Mouse (Mus musculus): ENCODE measurements at regions not wholly inside any gene's neighbourhood (a gene's known extent, or its start where the extent isn't known, plus 50 kb on each side); places are given as distances from the start of the nearest gene placed in this dataset.
A peak's percentile ranks its signal among the peaks of the same experiment; 100 is the strongest.

DNA sequence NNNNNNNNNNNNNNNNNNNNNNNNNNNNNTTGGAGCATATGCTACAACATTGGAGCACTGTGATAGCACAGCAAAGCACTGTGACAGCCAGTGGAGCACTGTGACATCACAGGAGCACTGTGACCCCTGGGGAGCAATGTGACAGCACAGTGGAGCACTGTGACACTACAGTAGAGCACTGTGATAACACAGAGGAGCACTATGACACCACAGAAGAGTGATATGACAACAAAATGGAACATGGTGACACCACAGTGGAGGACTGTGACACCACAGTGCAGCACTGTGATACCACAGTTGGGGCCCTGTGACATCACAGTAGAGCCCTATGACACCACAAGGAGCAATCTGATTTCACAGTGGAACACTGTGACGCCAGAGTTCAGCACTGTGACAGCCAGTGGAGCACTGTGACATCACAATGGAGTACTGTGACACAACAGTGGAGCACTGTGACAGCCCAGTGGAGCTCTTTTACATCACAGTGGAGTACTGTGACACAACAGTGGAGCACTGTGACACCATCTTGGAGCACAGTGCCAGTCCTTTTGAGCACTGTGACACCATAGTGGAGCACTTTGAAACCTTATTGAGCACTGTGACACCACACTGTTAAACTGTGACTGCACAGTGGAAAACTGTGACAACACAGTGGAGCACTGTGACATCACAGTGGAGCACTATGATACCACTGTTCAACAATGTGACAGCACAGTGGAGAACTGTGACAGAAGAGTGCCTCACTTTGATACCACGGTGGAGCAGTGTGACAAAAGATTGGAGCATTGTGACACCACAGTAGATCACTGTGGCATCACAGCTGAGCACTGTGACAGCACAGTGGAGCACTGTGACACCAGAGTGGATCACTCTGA, 116.9 kb upstream of the Vmn1r2 start:
- peaks cover 7% of the 10 kb centered on the region for H3K36me3 ChIP-seq (ENCODE audit: control insufficient read depth, insufficient read depth, low read length)
- no peak overlapping the region for H3K27ac ChIP-seq (replicated peaks; ENCODE audit: low read depth, low read length)
- WGBS = 59% methylated on average over 2 of the region's 2 CpGs
- no peak overlapping the region for H3K9ac ChIP-seq (ENCODE audit: low read length)
- no peak for DNase-seq (ENCODE audit: low spot score)
- ATAC-seq (ENCODE audit: insufficient number of reproducible peaks, low FRiP score, low TSS enrichment, low read depth) = peak; percentile 71; the same call in 1 of the 2 replicates
- no peak overlapping the region for H3K4me3 ChIP-seq (ENCODE audit: low read depth, low read length)
- H3K4me2 ChIP-seq (ENCODE audit: low read depth, severe bottlenecking) = no peak overlapping the region
- no peaks in the 10 kb centered on the region for H3K4me1 ChIP-seq (ENCODE audit: control insufficient read depth, insufficient read depth, low read length)
- H3K9me3 ChIP-seq (ENCODE audit: control insufficient read depth, low read length) = peaks cover 54% of the 10 kb centered on the region
- no peaks in the 10 kb centered on the region for H3K27me3 ChIP-seq (ENCODE audit: control insufficient read depth, insufficient read depth, low read length)

DNA sequence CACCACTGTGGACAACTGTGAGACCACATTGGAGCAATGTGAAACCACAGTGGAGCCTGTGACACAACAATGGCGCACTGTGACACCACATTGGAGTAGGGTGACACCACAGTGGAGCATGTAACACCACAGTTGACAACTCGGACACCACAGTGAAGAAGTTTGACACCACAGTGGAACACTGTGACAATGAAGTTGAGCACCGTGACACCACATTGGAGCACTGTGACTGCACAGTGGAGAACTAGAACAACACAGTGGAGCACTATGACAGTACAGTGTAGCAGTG, 116.3 kb upstream of the Vmn1r2 start:
- peaks cover 60% of the 10 kb centered on the region for H3K9me3 ChIP-seq (ENCODE audit: control insufficient read depth, low read length)
- no peak for DNase-seq (ENCODE audit: low spot score)
- H3K9ac ChIP-seq (ENCODE audit: low read length) = no peak overlapping the region
- no peak overlapping the region for H3K4me2 ChIP-seq (ENCODE audit: low read depth, severe bottlenecking)
- H3K27ac ChIP-seq (replicated peaks; ENCODE audit: low read depth, low read length) = no peak overlapping the region
- no peaks in the 10 kb centered on the region for H3K4me1 ChIP-seq (ENCODE audit: control insufficient read depth, insufficient read depth, low read length)
- H3K4me3 ChIP-seq (ENCODE audit: low read depth, low read length) = no peak overlapping the region
- no peak for ATAC-seq (ENCODE audit: insufficient number of reproducible peaks, low FRiP score, low TSS enrichment, low read depth)
- WGBS = 84% methylated on average over 3 of the region's 3 CpGs
- peaks cover 7% of the 10 kb centered on the region for H3K36me3 ChIP-seq (ENCODE audit: control insufficient read depth, insufficient read depth, low read length)
- no peaks in the 10 kb centered on the region for H3K27me3 ChIP-seq (ENCODE audit: control insufficient read depth, insufficient read depth, low read length)

- ATAC-seq (ENCODE audit: insufficient number of reproducible peaks, low FRiP score, low TSS enrichment, low read depth) = 0 out of 2 replicates have a peak, but pooled peaks have one; percentile 15
These were observed 115.9 kb upstream of the Vmn1r2 start for GRCm38 (mm10) chr4:3051212-3051611.

DNA sequence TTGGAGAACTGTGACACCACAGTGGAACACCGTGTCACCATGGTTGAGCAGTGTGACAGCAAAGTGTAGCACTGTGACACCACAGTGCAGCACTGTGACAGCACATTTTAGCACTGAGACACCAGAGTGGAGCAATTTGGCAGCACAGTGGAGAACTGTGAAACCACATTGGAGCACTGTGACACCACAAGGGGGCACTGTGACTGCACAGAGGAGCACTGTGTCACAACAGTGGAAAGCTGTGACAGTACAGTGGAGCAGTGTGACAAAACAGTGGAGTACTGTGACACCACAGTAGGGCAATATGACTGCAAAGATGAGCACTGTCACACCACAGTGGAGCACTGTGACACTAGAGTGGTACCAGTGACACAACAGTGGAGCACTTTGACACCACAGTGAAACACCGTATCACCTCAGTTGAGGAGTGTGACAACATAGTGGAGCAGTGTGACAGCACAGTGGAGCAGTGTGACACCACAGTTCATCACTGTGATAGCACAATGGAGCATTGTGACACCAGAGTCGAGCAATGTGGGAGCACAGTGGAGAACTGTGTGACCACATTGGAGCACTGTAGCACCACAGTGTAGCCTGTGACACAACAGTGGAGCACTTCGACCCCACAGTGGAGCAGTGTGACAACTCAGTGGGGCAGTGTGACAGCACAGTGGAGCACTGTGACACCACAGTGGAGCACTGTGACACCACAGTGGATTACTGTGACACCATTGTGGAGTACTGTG, 114.6 kb upstream of the Vmn1r2 start:
- WGBS = 84% methylated on average over 4 of the region's 4 CpGs
- H3K9ac ChIP-seq (ENCODE audit: low read length) = no peak overlapping the region
- peak; percentile 11; the same call in 1 of the 2 replicates for ATAC-seq (ENCODE audit: insufficient number of reproducible peaks, low FRiP score, low TSS enrichment, low read depth)
- no peak overlapping the region for H3K27ac ChIP-seq (replicated peaks; ENCODE audit: low read depth, low read length)
- no peak for DNase-seq (ENCODE audit: low spot score)
- H3K4me3 ChIP-seq (ENCODE audit: low read depth, low read length) = no peak overlapping the region
- H3K9me3 ChIP-seq (ENCODE audit: control insufficient read depth, low read length) = peaks cover 67% of the 10 kb centered on the region
- no peaks in the 10 kb centered on the region for H3K4me1 ChIP-seq (ENCODE audit: control insufficient read depth, insufficient read depth, low read length)
- H3K4me2 ChIP-seq (ENCODE audit: low read depth, severe bottlenecking) = no peak overlapping the region
- H3K36me3 ChIP-seq (ENCODE audit: control insufficient read depth, insufficient read depth, low read length) = peaks cover 7% of the 10 kb centered on the region
- H3K27me3 ChIP-seq (ENCODE audit: control insufficient read depth, insufficient read depth, low read length) = no peaks in the 10 kb centered on the region

More at GRCm38 (mm10) chr4:3051212-3051611, 115.9 kb upstream of the Vmn1r2 start:
- DNase-seq (ENCODE audit: low spot score) = no peak
- 73% methylated on average over 5 of the region's 5 CpGs for WGBS
- H3K9ac ChIP-seq (ENCODE audit: low read length) = no peak overlapping the region
- H3K36me3 ChIP-seq (ENCODE audit: control insufficient read depth, insufficient read depth, low read length) = peaks cover 7% of the 10 kb centered on the region
- no peak overlapping the region for H3K4me2 ChIP-seq (ENCODE audit: low read depth, severe bottlenecking)
- H3K4me1 ChIP-seq (ENCODE audit: control insufficient read depth, insufficient read depth, low read length) = no peaks in the 10 kb centered on the region
- H3K27me3 ChIP-seq (ENCODE audit: control insufficient read depth, insufficient read depth, low read length) = no peaks in the 10 kb centered on the region
- no peak overlapping the region for H3K4me3 ChIP-seq (ENCODE audit: low read depth, low read length)
- no peak overlapping the region for H3K27ac ChIP-seq (replicated peaks; ENCODE audit: low read depth, low read length)
- H3K9me3 ChIP-seq (ENCODE audit: control insufficient read depth, low read length) = peaks cover 64% of the 10 kb centered on the region

DNA sequence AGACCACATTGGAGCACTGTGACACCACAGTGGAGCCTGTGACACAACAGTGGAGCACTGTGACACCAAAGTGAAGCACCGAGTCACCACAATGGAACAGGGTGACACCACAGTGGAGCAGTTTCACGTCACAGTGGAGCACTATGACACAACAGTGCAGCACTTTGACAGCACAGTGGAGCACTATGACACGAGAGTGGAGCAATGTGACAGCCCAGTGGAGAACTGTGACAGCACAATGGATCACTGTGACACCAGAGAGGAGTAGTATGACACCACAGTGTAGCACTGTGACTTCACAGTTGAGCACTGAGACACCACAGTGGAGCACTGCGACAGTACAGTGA, 114.1 kb upstream of the Vmn1r2 start:
- Histone ChIP-seq H3K9me3 (ENCODE audit: control insufficient read depth, low read length) (peaks cover 67% of the 10 kb centered on the region), H3K9ac (ENCODE audit: low read length) (no peak overlapping the region), H3K27me3 (ENCODE audit: control insufficient read depth, insufficient read depth, low read length) (no peaks in the 10 kb centered on the region), H3K4me2 (ENCODE audit: low read depth, severe bottlenecking) (no peak overlapping the region), H3K27ac (replicated peaks; ENCODE audit: low read depth, low read length) (no peak overlapping the region), H3K4me1 (ENCODE audit: control insufficient read depth, insufficient read depth, low read length) (no peaks in the 10 kb centered on the region), H3K4me3 (ENCODE audit: low read depth, low read length) (no peak overlapping the region), H3K36me3 (ENCODE audit: control insufficient read depth, insufficient read depth, low read length) (peaks cover 7% of the 10 kb centered on the region)
- DNase-seq (ENCODE audit: low spot score) = no peak
- peak; percentile 4; the same call in 1 of the 2 replicates for ATAC-seq (ENCODE audit: insufficient number of reproducible peaks, low FRiP score, low TSS enrichment, low read depth)
- WGBS = 68% methylated on average over 4 of the region's 4 CpGs

DNA sequence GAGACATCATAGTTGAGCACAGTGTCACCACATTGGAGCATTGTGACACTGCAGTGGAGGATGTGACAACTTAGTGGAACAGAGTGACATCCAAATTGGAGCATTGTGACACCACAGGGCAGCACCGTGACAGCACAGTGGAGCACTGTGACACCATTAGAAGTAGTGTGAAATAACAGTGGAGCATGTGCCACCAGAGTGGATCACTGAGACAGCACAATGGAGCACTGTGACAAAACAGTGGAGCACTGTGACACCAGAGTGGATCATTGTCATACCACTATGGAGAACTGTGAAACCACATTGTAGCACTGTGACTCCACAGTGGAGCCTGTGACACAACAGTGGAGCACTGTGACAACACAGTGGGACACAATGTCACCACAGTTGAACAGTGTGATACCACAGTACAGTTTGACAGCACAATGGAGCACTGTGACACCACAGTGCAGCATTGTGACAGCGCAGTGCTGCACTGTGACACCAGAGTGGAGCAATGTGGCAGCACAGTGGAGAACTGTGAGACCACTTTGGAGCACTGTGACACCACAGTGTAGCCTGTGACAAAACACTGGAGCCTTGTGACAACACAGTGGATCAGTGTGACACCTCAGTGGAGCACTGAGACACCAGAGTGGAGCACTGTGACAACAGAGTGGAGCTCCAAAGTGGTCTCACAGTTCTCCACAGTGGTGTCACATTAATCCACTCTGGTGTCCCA, 113.5 kb upstream of the Vmn1r2 start:
- no peak overlapping the region for H3K4me3 ChIP-seq (ENCODE audit: low read depth, low read length)
- H3K9ac ChIP-seq (ENCODE audit: low read length) = no peak overlapping the region
- no peak for ATAC-seq (ENCODE audit: insufficient number of reproducible peaks, low FRiP score, low TSS enrichment, low read depth)
- peaks cover 7% of the 10 kb centered on the region for H3K36me3 ChIP-seq (ENCODE audit: control insufficient read depth, insufficient read depth, low read length)
- no peak for DNase-seq (ENCODE audit: low spot score)
- 92% methylated on average over 2 of the region's 2 CpGs for WGBS
- no peaks in the 10 kb centered on the region for H3K27me3 ChIP-seq (ENCODE audit: control insufficient read depth, insufficient read depth, low read length)
- H3K9me3 ChIP-seq (ENCODE audit: control insufficient read depth, low read length) = peaks cover 70% of the 10 kb centered on the region
- H3K27ac ChIP-seq (replicated peaks; ENCODE audit: low read depth, low read length) = no peak overlapping the region
- no peaks in the 10 kb centered on the region for H3K4me1 ChIP-seq (ENCODE audit: control insufficient read depth, insufficient read depth, low read length)
- no peak overlapping the region for H3K4me2 ChIP-seq (ENCODE audit: low read depth, severe bottlenecking)

DNA sequence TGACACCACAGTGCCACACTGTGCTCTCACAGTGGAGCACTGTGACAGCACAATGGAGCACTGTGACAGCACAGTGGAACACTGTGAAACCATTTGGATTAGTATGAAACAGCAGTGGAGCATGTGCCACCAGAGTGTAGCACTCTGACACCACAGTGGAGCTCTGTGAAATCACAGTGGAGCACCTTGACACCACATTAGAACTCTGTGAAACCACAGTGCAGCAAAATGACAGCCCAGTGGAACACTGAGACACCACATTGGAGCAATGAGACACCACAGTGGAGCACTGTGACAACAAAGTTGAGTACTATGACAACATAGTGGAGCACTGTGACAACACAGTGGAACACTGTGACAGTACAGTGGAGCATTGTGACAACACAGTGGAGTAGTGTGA, 112.2 kb upstream of the Vmn1r2 start:
- peaks cover 7% of the 10 kb centered on the region for H3K36me3 ChIP-seq (ENCODE audit: control insufficient read depth, insufficient read depth, low read length)
- H3K4me3 ChIP-seq (ENCODE audit: low read depth, low read length) = no peak overlapping the region
- H3K27ac ChIP-seq (replicated peaks; ENCODE audit: low read depth, low read length) = no peak overlapping the region
- no peak overlapping the region for H3K9ac ChIP-seq (ENCODE audit: low read length)
- H3K27me3 ChIP-seq (ENCODE audit: control insufficient read depth, insufficient read depth, low read length) = no peaks in the 10 kb centered on the region
- peaks cover 82% of the 10 kb centered on the region for H3K9me3 ChIP-seq (ENCODE audit: control insufficient read depth, low read length)
- ATAC-seq (ENCODE audit: insufficient number of reproducible peaks, low FRiP score, low TSS enrichment, low read depth) = no peak
- no peak overlapping the region for H3K4me2 ChIP-seq (ENCODE audit: low read depth, severe bottlenecking)
- no peak for DNase-seq (ENCODE audit: low spot score)
- no peaks in the 10 kb centered on the region for H3K4me1 ChIP-seq (ENCODE audit: control insufficient read depth, insufficient read depth, low read length)

- Histone ChIP-seq H3K9ac (ENCODE audit: low read length) (no peak overlapping the region), H3K36me3 (ENCODE audit: control insufficient read depth, insufficient read depth, low read length) (peaks cover 7% of the 10 kb centered on the region), H3K27me3 (ENCODE audit: control insufficient read depth, insufficient read depth, low read length) (no peaks in the 10 kb centered on the region), H3K9me3 (ENCODE audit: control insufficient read depth, low read length) (peaks cover 77% of the 10 kb centered on the region), H3K4me1 (ENCODE audit: control insufficient read depth, insufficient read depth, low read length) (no peaks in the 10 kb centered on the region), H3K4me2 (ENCODE audit: low read depth, severe bottlenecking) (no peak overlapping the region), H3K4me3 (ENCODE audit: low read depth, low read length) (no peak overlapping the region), H3K27ac (replicated peaks; ENCODE audit: low read depth, low read length) (no peak overlapping the region)
- 81% methylated on average over 1 of the region's 1 CpGs for WGBS
- ATAC-seq (ENCODE audit: insufficient number of reproducible peaks, low FRiP score, low TSS enrichment, low read depth) (no peak), DNase-seq (ENCODE audit: low spot score) (no peak)
These were observed 111.7 kb upstream of the Vmn1r2 start for GRCm38 (mm10) chr4:3055396-3055795.

Measured in limb, embryonic 11.5 days (tissue).